Mouse (Mus musculus): ENCODE data around the gene Nipsnap3a. TPM values are rescaled to one million over a fixed set of nuclear protein-coding genes. Genes with fewer than 3 reads are reported as not detected.

Nipsnap3a gene
- polyA plus RNA-seq, 1 experiment from 2014 or later = not detected

- 92% methylated on average over 3 of the region's 3 CpGs for WGBS
- Histone ChIP-seq H3K27me3 (replicated peaks; ENCODE audit: low read depth, poor library complexity, severe bottlenecking) (no peaks in the 10 kb centered on the region), H3K27ac (replicated peaks) (no peak overlapping the region), H3K36me3 (replicated peaks) (peaks cover 61% of the 10 kb centered on the region), H3K9me3 (peaks cover 11% of the 10 kb centered on the region), H3K4me1 (peaks cover 6% of the 10 kb centered on the region), H3K4me3 (no peak overlapping the region)
- DNase-seq (ENCODE audit: low spot score) = no peak
These were observed 26.0 kb downstream of the Nipsnap3a start for GRCm38 (mm10) chr4:53015024-53015423.

GRCm38 (mm10) chr4:53018392-53018791, 29.3 kb downstream of the Nipsnap3a start:
- Histone ChIP-seq H3K36me3 (replicated peaks) (peaks cover 87% of the 10 kb centered on the region), H3K4me3 (no peak overlapping the region), H3K9me3 (peaks cover 11% of the 10 kb centered on the region), H3K27ac (replicated peaks) (no peak overlapping the region), H3K4me1 (no peaks in the 10 kb centered on the region), H3K27me3 (replicated peaks; ENCODE audit: low read depth, poor library complexity, severe bottlenecking) (no peaks in the 10 kb centered on the region)
- 90% methylated on average over 1 of the region's 1 CpGs for WGBS
- no peak for DNase-seq (ENCODE audit: low spot score)

- H3K27ac ChIP-seq (replicated peaks) = no peak overlapping the region
- H3K36me3 ChIP-seq (replicated peaks) = peaks cover 52% of the 10 kb centered on the region
- no peak for DNase-seq (ENCODE audit: low spot score)
- 93% methylated on average over 14 of the region's 14 CpGs for WGBS
- no peaks in the 10 kb centered on the region for H3K9me3 ChIP-seq
- no peaks in the 10 kb centered on the region for H3K27me3 ChIP-seq (replicated peaks; ENCODE audit: low read depth, poor library complexity, severe bottlenecking)
- H3K4me3 ChIP-seq = no peak overlapping the region
- H3K4me1 ChIP-seq = no peaks in the 10 kb centered on the region
These were observed 34.3 kb downstream of the Nipsnap3a start for GRCm38 (mm10) chr4:53023189-53023925.

- Histone ChIP-seq H3K4me3 (no peak overlapping the region), H3K27ac (replicated peaks) (no peak overlapping the region), H3K36me3 (replicated peaks) (peaks cover 42% of the 10 kb centered on the region), H3K9me3 (no peaks in the 10 kb centered on the region), H3K27me3 (replicated peaks; ENCODE audit: low read depth, poor library complexity, severe bottlenecking) (no peaks in the 10 kb centered on the region), H3K4me1 (no peaks in the 10 kb centered on the region)
- DNase-seq (ENCODE audit: low spot score) = no peak
- 86% methylated on average over 4 of the region's 4 CpGs for WGBS
These were observed 35.3 kb downstream of the Nipsnap3a start for GRCm38 (mm10) chr4:53024397-53024796.

GRCm38 (mm10) chr4:53027811-53028210, 38.7 kb downstream of the Nipsnap3a start:
- peaks cover 15% of the 10 kb centered on the region for H3K36me3 ChIP-seq (replicated peaks)
- no peaks in the 10 kb centered on the region for H3K4me1 ChIP-seq
- H3K27ac ChIP-seq (replicated peaks) = no peak overlapping the region
- no peaks in the 10 kb centered on the region for H3K9me3 ChIP-seq
- 83% methylated on average over 3 of the region's 3 CpGs for WGBS
- no peaks in the 10 kb centered on the region for H3K27me3 ChIP-seq (replicated peaks; ENCODE audit: low read depth, poor library complexity, severe bottlenecking)
- no peak for DNase-seq (ENCODE audit: low spot score)
- no peak overlapping the region for H3K4me3 ChIP-seq

- no peak for DNase-seq (ENCODE audit: low spot score)
- peaks cover 7% of the 10 kb centered on the region; the same call in 1 of the 2 replicates for H3K36me3 ChIP-seq (replicated peaks)
- no peaks in the 10 kb centered on the region for H3K9me3 ChIP-seq
- WGBS = 50% methylated on average over 8 of the region's 8 CpGs
- H3K4me3 ChIP-seq = no peak overlapping the region
- no peaks in the 10 kb centered on the region for H3K27me3 ChIP-seq (replicated peaks; ENCODE audit: low read depth, poor library complexity, severe bottlenecking)
- H3K4me1 ChIP-seq = no peaks in the 10 kb centered on the region
- no peak overlapping the region for H3K27ac ChIP-seq (replicated peaks)
These were observed 41.4 kb downstream of the Nipsnap3a start for GRCm38 (mm10) chr4:53030326-53030948.

GRCm38 (mm10) chr4:53043819-53044218, 54.7 kb downstream of the Nipsnap3a start:
- Histone ChIP-seq H3K4me1 (no peaks in the 10 kb centered on the region), H3K27ac (replicated peaks) (no peak overlapping the region), H3K9me3 (no peaks in the 10 kb centered on the region), H3K27me3 (replicated peaks; ENCODE audit: low read depth, poor library complexity, severe bottlenecking) (no peaks in the 10 kb centered on the region), H3K4me3 (no peak overlapping the region), H3K36me3 (replicated peaks) (peaks cover 22% of the 10 kb centered on the region)
- WGBS = 93% methylated on average over 8 of the region's 8 CpGs
- no peak for DNase-seq (ENCODE audit: low spot score)

GRCm38 (mm10) chr4:53045807-53046206, 56.7 kb downstream of the Nipsnap3a start:
- WGBS = 88% methylated on average over 7 of the region's 7 CpGs

GRCm38 (mm10) chr4:53046238-53047022, 57.4 kb downstream of the Nipsnap3a start:
- H3K27me3 ChIP-seq (replicated peaks; ENCODE audit: low read depth, poor library complexity, severe bottlenecking) = no peaks in the 10 kb centered on the region
- H3K27ac ChIP-seq (replicated peaks) = no peak overlapping the region
- no peak overlapping the region for H3K4me3 ChIP-seq
- peaks cover 23% of the 10 kb centered on the region for H3K36me3 ChIP-seq (replicated peaks)
- H3K9me3 ChIP-seq = no peaks in the 10 kb centered on the region
- WGBS = 81% methylated on average over 9 of the region's 9 CpGs
- no peak for DNase-seq (ENCODE audit: low spot score)
- H3K4me1 ChIP-seq = no peaks in the 10 kb centered on the region

More at GRCm38 (mm10) chr4:53045807-53046206, 56.7 kb downstream of the Nipsnap3a start:
- DNase-seq (ENCODE audit: low spot score) = no peak
- no peak overlapping the region for H3K4me3 ChIP-seq
- peaks cover 23% of the 10 kb centered on the region for H3K36me3 ChIP-seq (replicated peaks)
- H3K27ac ChIP-seq (replicated peaks) = no peak overlapping the region
- H3K9me3 ChIP-seq = no peaks in the 10 kb centered on the region
- no peaks in the 10 kb centered on the region for H3K4me1 ChIP-seq
- no peaks in the 10 kb centered on the region for H3K27me3 ChIP-seq (replicated peaks; ENCODE audit: low read depth, poor library complexity, severe bottlenecking)

Other genes starting within 250 kb of the Nipsnap3a start
- not detected in 2 replicates for gene Olfr275, start 174.7 kb upstream of the Nipsnap3a start, polyA plus RNA-seq (2016; fragmentation: Nextera tagmentation; extraction: Ambion mirVana)
- not detected in 2 replicates for gene Olfr273, start 130.0 kb upstream of the Nipsnap3a start, polyA plus RNA-seq (2016; fragmentation: Nextera tagmentation; extraction: Ambion mirVana)
- gene Olfr272, start 70.1 kb upstream of the Nipsnap3a start, polyA plus RNA-seq (2016; fragmentation: Nextera tagmentation; extraction: Ambion mirVana) = not detected in 2 replicates
- gene Olfr270, start 24.7 kb upstream of the Nipsnap3a start, polyA plus RNA-seq (2016; fragmentation: Nextera tagmentation; extraction: Ambion mirVana) = not detected in 2 replicates
- 76.4 and 77.5 TPM in 2 replicates for gene Nipsnap3b, start 22.6 kb downstream of the Nipsnap3a start, polyA plus RNA-seq (2016; fragmentation: Nextera tagmentation; extraction: Ambion mirVana)
- 2.9 and 3.6 TPM in 2 replicates for gene Abca1, start 170.6 kb downstream of the Nipsnap3a start, polyA plus RNA-seq (2016; fragmentation: Nextera tagmentation; extraction: Ambion mirVana)